Mouse (Mus musculus) ES-Bruce4 (cell line): ENCODE results near the gene Ip6k2.

Source experiments
- CTCF ChIP-seq: IDR thresholded peaks from one replicate; pipeline ENCODE4 v1.8.1; 2011; ENCODE audit warnings: low read depth, low read length
- POLR2A ChIP-seq: IDR thresholded peaks from one replicate; pipeline ENCODE4 v1.8.1; 2011; ENCODE audit warnings: low read length; ENCODE audit not compliant: insufficient read depth

- TF ChIP-seq CTCF: no peak
- TF ChIP-seq POLR2A: peak; percentile 89
Observed at GRCm38 (mm10) chr9:108854241-108854696, 70.7 kb downstream of the Ip6k2 start.
